Mouse (Mus musculus) spleen, adult 2 months (tissue): ENCODE measurements around the gene Map3k3.

Experiments used
- CTCF ChIP-seq: fragments of 200-500 bp; IDR thresholded peaks from 2 replicates; pipeline ENCODE4 v1.5.1; 2011; ENCODE audit warnings: mild to moderate bottlenecking, inconsistent platforms; ENCODE audit not compliant: insufficient read depth, insufficient read length, insufficient replicate concordance; ENCODE audit errors: extremely low read depth
- POLR2A ChIP-seq: fragments of 200-500 bp; IDR thresholded peaks from 2 replicates; pipeline ENCODE4 v1.6.1; 2011; ENCODE audit warnings: low read depth, low read length, inconsistent platforms

GRCm38 (mm10) chr11:106122736-106123135, 38.3 kb downstream of the Map3k3 start:
- TF ChIP-seq CTCF, result no peak
- no peak for TF ChIP-seq POLR2A
